Mouse (Mus musculus) macrophage (primary cell): ENCODE data around the gene Prkcz. TPM values are rescaled to one million over a fixed set of nuclear protein-coding genes. Genes with fewer than 3 reads are reported as not detected.

Experiments used
- H3K27ac ChIP-seq: fragments of 350-480 bp; formaldehyde crosslinking; 2 replicates; pipeline ENCODE4 v1.9.0; 2021
- H3K36me3 ChIP-seq: fragments of 350-480 bp; formaldehyde crosslinking; 2 replicates; pipeline ENCODE4 v1.9.0; 2021; ENCODE audit errors: inconsistent target
- H3K4me3 ChIP-seq: fragments of 350-480 bp; formaldehyde crosslinking; 2 replicates; pipeline ENCODE4 v1.9.0; 2021; ENCODE audit errors: inconsistent target
- H3K79me2 ChIP-seq: fragments of 350-480 bp; formaldehyde crosslinking; 2 replicates; pipeline ENCODE4 v1.9.0; 2021; ENCODE audit errors: inconsistent target
- WGBS: methylation state at CpG from one replicate; pipeline ENCODE4 v1.1.7; 2026; ENCODE audit warnings: inconsistent platforms; ENCODE audit not compliant: missing documents; 5-methylcytosine and 5-hydroxymethylcytosine counted together
- polyA plus RNA-seq: library from polyadenylated mRNA; stranded (reverse); fragments of 250-400 nt; gene quantifications from 3 replicates; pipeline ENCODE4 v1.2.4, GENCODE M21; 2018; ENCODE audit warnings: inconsistent platforms

The Prkcz gene
- polyA plus RNA-seq, 1 experiment from 2014 or later = not detected

DNA sequence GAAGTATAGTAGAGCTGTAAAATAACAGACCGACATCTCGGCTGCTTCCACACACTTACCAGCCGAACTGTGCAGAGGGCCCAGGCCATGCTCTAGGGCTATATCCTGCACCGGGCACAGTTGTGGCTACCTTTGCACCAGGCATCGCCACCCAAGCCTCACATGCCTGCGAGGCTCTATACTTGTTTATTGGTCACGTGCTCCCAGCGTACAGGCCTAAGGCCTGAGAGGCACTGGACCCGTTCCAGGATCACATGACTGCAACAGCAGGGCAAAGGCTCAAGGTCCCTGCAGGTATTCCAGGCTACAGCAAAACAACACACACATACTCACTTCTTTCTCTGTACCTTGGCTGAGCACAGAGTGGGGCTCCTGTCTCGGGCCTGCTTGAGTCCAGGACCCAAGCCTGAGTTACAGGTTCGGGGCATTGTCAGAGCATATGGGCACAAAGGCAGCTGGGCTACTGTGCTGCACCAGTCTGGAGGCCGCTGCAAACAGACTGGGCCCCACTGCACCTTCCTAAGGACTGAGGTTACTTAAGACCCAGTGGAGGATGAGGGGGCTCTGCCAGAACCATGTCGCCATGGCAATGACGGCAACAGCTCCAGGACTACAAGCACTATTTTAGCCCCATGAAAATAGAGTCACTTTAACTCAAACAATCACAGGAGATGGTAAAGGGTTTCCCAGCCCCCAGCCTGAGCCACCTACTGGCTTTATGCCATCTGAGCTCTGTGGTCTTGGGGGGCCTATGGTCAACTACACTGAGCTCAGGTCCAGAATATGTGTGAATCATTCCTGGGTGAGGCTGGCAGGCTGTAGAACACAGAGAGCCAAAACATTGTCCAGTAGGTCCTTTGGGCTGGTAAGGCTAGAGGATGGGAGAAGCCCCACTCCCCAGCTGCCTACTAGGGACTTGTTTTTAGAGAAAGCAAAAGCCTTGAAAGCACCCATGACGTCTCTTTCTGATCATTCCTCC lies 9.9 kb upstream of the Prkcz start:
- Histone ChIP-seq H3K4me3 (no peak overlapping the region), H3K79me2 (no peaks in the 10 kb centered on the region), H3K27ac (no peak overlapping the region), H3K36me3 (no peaks in the 10 kb centered on the region)
- 91% methylated on average over 15 of the region's 15 CpGs for WGBS

DNA sequence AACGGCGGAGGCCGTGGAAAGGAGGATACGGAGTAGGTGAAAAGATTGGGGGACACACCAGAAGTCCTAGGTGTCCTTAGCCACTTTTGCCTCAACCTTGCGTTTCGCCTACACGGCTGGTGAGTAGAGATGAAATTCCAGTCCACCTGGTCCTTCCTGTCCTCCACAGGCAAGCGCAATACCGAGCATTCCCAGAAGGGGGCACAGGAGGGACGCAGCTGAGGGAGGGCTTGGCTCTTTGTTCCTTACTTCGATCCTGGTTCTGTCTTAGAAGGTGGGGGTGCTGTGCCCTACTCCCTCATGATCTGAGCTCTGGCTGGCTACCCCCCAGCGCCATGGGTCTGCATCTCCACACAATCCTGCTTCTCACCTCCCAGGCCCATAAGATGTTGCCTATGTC lies 7.5 kb upstream of the Prkcz start:
- 42% methylated on average over 12 of the region's 12 CpGs for WGBS
- no peaks in the 10 kb centered on the region for H3K36me3 ChIP-seq
- no peaks in the 10 kb centered on the region for H3K79me2 ChIP-seq
- H3K27ac ChIP-seq = no peak overlapping the region
- no peak overlapping the region for H3K4me3 ChIP-seq

DNA sequence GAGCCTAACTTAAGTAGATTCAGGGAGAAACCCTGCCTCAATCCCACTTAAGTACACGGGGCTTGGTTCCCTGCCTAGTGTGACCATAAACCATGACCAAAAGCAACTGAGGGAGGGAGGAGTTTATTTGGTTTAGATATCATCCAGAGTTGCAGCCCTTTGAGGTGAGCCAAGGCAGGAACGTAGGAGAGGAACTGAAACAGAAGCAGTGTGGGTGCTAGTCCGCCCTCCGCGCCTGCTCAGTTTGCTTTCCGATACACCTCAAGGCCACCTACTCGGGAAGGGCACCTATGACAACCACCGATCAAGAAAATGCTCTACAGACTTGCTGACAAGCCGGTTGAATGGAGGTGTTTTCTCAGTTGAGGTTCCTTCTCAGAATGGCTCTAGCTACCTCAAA lies 6.6 kb upstream of the Prkcz start:
- 77% methylated on average over 9 of the region's 9 CpGs for WGBS
- H3K79me2 ChIP-seq = no peaks in the 10 kb centered on the region

DNA sequence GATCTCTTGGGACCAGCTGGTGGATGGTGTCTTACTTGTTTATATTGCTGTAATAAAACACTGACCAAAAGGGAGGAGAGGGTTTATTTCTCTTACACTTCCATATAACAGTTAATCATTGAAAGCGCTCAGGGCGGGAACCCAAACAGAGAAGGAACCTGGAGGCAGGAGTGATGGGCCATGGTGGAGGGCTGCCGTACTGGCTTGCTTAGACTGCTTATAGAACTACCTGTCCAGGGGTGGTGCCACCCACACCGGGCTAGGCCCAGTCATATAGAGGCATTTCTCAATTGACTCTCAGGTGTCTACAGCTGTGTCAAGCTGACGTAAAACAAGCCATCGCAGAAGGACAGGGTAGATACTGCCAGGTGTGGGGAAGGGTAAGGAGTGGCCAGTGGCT lies 5.6 kb upstream of the Prkcz start:
- no peak overlapping the region for H3K4me3 ChIP-seq
- no peak overlapping the region for H3K27ac ChIP-seq
- no peaks in the 10 kb centered on the region for H3K36me3 ChIP-seq
- 77% methylated on average over 6 of the region's 6 CpGs for WGBS
- no peaks in the 10 kb centered on the region for H3K79me2 ChIP-seq

More for the DNA sequence above, 6.6 kb upstream of the Prkcz start:
- Histone ChIP-seq H3K4me3 (no peak overlapping the region), H3K36me3 (no peaks in the 10 kb centered on the region), H3K27ac (no peak overlapping the region)

DNA sequence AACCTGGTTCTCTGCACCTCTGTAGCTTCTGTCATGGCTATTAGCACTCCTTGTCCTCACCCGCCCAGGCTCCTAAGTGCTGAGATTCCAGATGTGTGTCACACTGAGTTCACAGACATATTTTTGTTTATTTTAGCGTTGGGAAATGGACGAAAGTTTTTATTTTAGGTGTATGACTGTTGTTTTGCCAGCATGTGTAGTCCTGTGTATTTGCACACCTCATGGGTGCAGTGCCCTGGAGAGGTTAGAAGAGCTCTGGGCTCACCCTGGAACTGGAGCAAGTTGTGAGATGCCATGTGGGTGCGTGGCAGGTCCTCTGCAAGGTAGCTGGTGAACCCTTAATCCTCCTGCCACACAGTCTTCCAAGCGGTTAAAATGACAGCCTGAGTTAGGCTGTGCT lies 1.3 kb upstream of the Prkcz start:
- Histone ChIP-seq H3K79me2 (no peaks in the 10 kb centered on the region), H3K36me3 (no peaks in the 10 kb centered on the region), H3K27ac (no peak overlapping the region), H3K4me3 (no peak overlapping the region)
- 44% methylated on average over 5 of the region's 5 CpGs for WGBS

DNA sequence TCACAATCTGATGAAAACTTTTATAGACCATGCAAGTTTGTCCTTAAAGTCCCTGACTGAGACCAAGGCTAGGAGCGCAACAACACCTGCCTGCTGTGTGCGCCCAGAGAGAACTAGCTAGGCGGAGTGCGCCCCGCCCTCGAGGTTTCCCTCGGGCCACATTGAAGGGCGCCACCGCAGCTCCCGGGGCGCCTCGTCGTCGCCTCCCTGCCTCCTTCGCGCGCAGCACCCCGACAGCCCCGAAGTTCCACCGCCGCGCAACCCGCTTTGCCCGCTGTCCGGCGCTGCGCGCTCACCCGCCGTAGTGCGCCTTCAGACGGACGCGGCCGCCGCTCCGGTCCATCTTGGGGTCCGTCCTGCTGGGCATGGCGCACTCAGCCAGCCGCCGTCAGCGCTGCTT lies 305 bp downstream of the Prkcz start:
- Histone ChIP-seq H3K27ac (no peak overlapping the region), H3K79me2 (no peaks in the 10 kb centered on the region), H3K36me3 (no peaks in the 10 kb centered on the region), H3K4me3 (no peak overlapping the region)
- 6% methylated on average over 41 of the region's 42 CpGs for WGBS

DNA sequence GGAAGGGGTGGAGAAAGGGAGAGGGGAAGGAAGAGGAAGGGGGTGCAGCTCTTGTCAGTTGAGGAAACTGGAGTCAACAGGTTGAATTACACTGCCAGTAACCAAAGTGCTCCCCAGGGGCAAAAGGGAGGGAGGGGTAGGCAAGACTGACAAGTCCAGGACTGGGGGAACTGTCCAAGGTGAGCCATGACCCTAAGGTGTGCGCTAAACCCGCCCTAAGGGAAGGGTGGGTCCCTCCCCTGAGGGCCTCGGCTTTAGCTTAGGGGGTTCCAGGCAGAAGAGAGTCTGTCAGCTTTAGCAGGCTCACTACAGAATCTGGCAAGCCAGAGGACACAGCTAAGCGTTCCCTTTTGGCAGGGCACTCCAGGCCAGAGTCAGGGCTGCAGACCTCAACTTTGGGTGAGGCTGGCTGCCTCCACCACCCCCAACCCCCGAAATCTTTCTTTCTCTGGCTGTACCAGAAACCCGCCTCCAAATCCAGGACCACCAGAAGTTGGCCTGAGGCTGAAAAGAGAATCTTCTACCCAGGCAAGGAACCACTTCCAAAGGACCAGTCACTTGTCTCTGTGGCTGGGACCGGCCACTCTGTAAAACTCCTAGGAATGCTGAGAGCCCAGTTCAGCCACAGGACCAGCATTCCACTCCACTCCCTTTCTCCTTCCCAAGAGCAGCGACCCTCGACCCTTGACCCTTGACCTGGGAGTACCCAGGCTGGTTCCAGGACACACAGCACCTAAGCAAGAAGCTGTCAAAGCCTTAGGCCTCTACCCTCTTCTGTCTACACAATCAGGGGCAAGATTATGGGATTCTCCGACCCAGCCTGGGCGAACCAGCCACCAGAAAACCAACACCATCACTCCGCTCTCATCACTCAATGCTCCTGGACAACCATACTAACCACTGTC lies 1.3 kb downstream of the Prkcz start:
- Histone ChIP-seq H3K79me2 (no peaks in the 10 kb centered on the region), H3K4me3 (no peak overlapping the region), H3K27ac (no peak overlapping the region), H3K36me3 (no peaks in the 10 kb centered on the region)
- 51% methylated on average over 12 of the region's 12 CpGs for WGBS

DNA sequence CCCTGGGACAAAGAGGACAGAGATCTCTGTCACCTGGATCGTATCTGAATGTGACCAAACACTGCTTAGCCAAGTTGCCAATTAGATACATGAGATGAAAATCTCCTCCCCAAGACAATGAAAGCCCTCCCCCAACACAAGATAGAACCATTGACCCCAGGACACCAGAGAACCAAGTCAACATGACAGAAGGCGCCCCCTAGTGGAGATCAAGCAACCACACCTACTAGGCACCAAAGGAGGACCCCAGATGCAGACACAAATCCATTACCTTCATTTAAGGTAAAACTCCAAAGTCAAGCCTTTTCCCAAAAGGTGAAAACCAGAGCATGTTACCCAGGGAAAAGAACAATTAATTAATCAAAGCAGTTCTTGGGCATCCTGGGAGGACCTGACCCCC lies 3.6 kb downstream of the Prkcz start:
- Histone ChIP-seq H3K27ac (no peak overlapping the region), H3K36me3 (no peaks in the 10 kb centered on the region), H3K79me2 (no peaks in the 10 kb centered on the region), H3K4me3 (no peak overlapping the region)
- WGBS = 54% methylated on average over 2 of the region's 2 CpGs

DNA sequence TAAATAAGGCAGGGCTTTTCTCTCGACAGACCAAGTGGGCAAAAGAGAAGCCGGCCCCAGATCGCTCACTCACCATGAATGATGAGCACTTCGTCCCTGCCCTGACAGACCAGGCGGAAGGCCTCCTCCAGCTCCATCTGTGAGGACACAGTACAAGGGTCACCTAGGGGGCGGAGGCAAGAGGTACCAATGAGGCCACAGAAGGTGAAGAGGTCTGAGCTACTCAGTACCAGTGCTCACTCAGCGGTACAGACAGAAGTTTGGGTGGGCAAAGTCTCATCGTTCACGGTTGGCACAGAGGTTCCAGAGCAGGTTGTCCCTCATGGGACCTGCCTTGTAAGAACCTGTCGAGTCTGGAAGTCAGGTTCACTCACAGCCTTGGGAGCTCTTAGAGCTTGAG lies 4.8 kb downstream of the Prkcz start:
- H3K36me3 ChIP-seq = no peaks in the 10 kb centered on the region
- WGBS = 83% methylated on average over 10 of the region's 10 CpGs
- H3K27ac ChIP-seq = no peak overlapping the region
- no peak overlapping the region for H3K4me3 ChIP-seq
- no peaks in the 10 kb centered on the region for H3K79me2 ChIP-seq

DNA sequence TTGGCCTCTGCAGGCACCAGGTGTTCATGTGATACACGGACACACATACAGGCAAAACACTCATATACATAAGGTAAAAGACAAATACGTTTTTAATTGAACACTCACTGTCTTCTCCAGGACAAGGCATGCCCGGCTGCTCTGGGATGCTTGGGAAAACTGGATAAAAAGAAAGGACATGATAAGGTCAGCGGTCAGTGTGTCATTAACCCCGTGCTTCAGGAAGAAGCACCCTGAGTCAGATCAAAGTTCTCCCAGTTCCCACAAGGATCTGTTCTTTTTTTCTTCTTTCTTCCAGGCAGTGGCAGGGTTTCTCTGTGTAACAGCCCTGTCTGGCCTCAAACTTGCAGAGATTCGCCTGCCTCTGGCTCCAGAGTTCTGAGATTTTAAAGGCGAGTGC lies 6.6 kb downstream of the Prkcz start:
- Histone ChIP-seq H3K79me2 (no peaks in the 10 kb centered on the region), H3K27ac (no peak overlapping the region), H3K36me3 (no peaks in the 10 kb centered on the region), H3K4me3 (no peak overlapping the region)
- 74% methylated on average over 7 of the region's 7 CpGs for WGBS

DNA sequence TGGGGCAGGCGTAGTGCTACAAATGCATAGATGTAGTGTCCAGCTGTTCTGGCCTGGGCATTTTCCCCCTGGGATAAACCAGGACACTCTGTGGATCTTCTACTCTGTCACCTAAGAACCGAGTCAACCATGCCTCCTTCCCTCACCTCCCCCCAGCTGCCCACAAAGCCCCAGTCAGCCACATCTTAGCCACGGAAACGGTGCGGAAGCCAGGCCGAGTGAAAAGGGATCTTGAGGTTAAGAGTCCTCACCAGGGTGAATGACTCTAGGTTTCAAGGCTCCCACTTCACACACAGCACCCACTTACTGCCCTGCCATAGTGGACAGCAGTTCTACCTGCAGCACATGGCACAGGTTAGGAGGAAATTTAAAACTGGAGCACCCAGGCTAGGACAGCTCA lies 7.1 kb downstream of the Prkcz start:
- no peaks in the 10 kb centered on the region for H3K36me3 ChIP-seq
- no peak overlapping the region for H3K4me3 ChIP-seq
- H3K79me2 ChIP-seq = no peaks in the 10 kb centered on the region
- WGBS = 18% methylated on average over 6 of the region's 6 CpGs
- no peak overlapping the region for H3K27ac ChIP-seq

DNA sequence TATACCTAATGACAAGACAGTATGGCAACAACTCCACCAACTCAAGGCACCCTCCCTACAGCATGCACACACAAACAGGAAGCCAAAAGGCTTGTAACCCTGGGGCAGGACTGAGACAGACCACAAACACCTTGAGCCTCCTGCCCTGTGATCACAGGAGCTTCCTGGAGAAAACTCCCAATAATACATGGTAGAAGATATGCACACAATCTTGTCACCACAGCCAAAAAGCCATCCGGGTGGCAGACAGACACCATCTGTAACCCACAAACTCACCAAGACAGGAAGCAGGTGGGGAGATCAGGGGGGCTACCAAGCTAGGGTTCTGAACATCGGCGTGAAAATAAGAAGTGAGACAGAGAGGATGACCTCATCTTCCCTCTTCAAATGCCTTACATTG lies 8.6 kb downstream of the Prkcz start:
- Histone ChIP-seq H3K36me3 (no peaks in the 10 kb centered on the region), H3K4me3 (no peak overlapping the region), H3K27ac (no peak overlapping the region), H3K79me2 (no peaks in the 10 kb centered on the region)
- 4% methylated on average over 3 of the region's 3 CpGs for WGBS

DNA sequence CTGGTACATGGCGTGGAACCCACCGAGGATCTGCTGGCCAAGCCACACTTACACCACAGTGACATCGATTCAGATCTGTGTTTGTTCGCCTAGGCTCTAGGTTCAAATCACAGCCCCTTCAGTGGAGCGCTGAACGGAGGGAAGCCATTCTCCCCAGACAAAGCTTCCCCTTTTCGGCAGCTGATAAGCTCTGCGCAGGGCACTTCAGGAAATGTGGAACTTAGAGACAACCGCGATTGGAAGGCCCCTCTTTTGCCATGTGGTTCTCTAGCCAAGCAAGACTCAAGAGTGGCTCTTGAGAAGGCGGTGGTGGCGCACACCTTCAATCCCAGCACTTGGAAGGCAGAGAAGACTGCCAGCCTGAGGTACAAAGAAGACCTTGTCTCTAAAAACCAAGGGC lies 14.8 kb downstream of the Prkcz start:
- WGBS = 13% methylated on average over 12 of the region's 12 CpGs
- Histone ChIP-seq H3K79me2 (no peaks in the 10 kb centered on the region), H3K27ac (no peak overlapping the region), H3K36me3 (no peaks in the 10 kb centered on the region), H3K4me3 (no peak overlapping the region)

DNA sequence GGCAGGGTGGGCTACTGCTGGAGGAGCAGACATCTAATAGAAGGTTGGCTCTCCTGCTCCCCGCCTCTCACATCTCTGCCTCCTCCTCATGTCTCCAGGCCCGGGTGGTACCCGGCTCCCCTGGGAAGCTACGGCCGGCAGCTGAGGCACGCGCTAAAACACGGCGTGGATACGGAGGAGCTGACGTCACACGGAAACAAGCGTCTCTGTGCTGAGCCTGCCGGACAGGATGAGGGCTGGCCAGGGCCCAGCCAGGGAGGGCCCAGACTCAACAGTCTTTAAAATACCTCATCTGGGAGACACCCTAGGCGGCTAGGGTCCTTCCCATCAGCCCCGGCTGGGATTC lies 15.6 kb downstream of the Prkcz start:
- no peaks in the 10 kb centered on the region for H3K79me2 ChIP-seq
- 5% methylated on average over 16 of the region's 16 CpGs for WGBS
- no peak overlapping the region for H3K27ac ChIP-seq
- no peaks in the 10 kb centered on the region for H3K36me3 ChIP-seq
- no peak overlapping the region for H3K4me3 ChIP-seq
